Mouse (Mus musculus) stomach, embryonic 14.5 days (tissue): Measurements from ENCODE around the gene Dlst. TPM values are rescaled to one million over a fixed set of nuclear protein-coding genes. Genes with fewer than 3 reads are reported as not detected.
A peak's percentile ranks its signal among the peaks of the same experiment; 100 is the strongest.

Experiments
- ATAC-seq: fragments of 200-750 bp; cut with Nextera tagmentation; 2 replicates; pipeline ENCODE4 v1.8.0; 2017; ENCODE audit warnings: low read depth, moderate TSS enrichment; ENCODE audit not compliant: insufficient number of reproducible peaks, insufficient read depth, low FRiP score
- H3K27ac ChIP-seq: fragments of 300-500 bp; sonication (generic); 2 replicates; pipeline ENCODE4 v1.5.1; 2014; ENCODE audit warnings: mild to moderate bottlenecking, low read length, moderate library complexity, mixed read lengths
- H3K27me3 ChIP-seq: fragments of 300-500 bp; sonication (generic); 2 replicates; pipeline ENCODE4 v1.6.1; 2014; ENCODE audit warnings: low read length, control low read depth, mixed read lengths; ENCODE audit not compliant: control insufficient read depth, insufficient read depth
- H3K36me3 ChIP-seq: fragments of 300-500 bp; sonication (generic); 2 replicates; pipeline ENCODE4 v1.6.1; 2014; ENCODE audit warnings: mild to moderate bottlenecking, control low read depth, low read length, moderate library complexity, mixed read lengths; ENCODE audit not compliant: control insufficient read depth, insufficient read depth
- H3K4me1 ChIP-seq: fragments of 300-500 bp; sonication (generic); 2 replicates; pipeline ENCODE4 v1.6.1; 2014; ENCODE audit warnings: low read length, control low read depth, mixed read lengths; ENCODE audit not compliant: control insufficient read depth, insufficient read depth
- H3K4me2 ChIP-seq: fragments of 300-500 bp; sonication (generic); replicated peaks from 2 replicates; pipeline ENCODE4 v1.6.1; 2014; ENCODE audit warnings: low read depth, low read length, control low read depth
- H3K4me3 ChIP-seq: fragments of 300-500 bp; sonication (generic); 2 replicates; pipeline ENCODE4 v1.5.1; 2014; ENCODE audit warnings: low read depth, low read length, control low read depth
- H3K9ac ChIP-seq: fragments of 300-500 bp; sonication (generic); replicated peaks from 2 replicates; pipeline ENCODE4 v1.6.1; 2014; ENCODE audit warnings: low read depth, mild to moderate bottlenecking, control low read depth, low read length, moderate library complexity, mixed read lengths
- H3K9me3 ChIP-seq: fragments of 300-500 bp; sonication (generic); 2 replicates; pipeline ENCODE4 v1.6.1; 2016; ENCODE audit warnings: low read depth, low read length, control low read depth; ENCODE audit not compliant: control insufficient read depth
- WGBS: fragments of 180-500 bp; shearing (Covaris S2); extraction: QIAGEN DNeasy Blood & Tissue Kit; methylation state at CpG from one replicate; pipeline ENCODE4 v1.1.7; 2014; 5-methylcytosine and 5-hydroxymethylcytosine counted together
- polyA plus RNA-seq: library from polyadenylated mRNA; unstranded; fragments of >200 nt; fragmentation: Nextera tagmentation; extraction: Ambion mirVana; gene quantifications from 2 replicates; pipeline ENCODE4 v1.2.1, GENCODE M21; 2014

Gene Dlst
- polyA plus RNA-seq, 1 experiment from 2014 or later, result 102 TPM

DNA sequence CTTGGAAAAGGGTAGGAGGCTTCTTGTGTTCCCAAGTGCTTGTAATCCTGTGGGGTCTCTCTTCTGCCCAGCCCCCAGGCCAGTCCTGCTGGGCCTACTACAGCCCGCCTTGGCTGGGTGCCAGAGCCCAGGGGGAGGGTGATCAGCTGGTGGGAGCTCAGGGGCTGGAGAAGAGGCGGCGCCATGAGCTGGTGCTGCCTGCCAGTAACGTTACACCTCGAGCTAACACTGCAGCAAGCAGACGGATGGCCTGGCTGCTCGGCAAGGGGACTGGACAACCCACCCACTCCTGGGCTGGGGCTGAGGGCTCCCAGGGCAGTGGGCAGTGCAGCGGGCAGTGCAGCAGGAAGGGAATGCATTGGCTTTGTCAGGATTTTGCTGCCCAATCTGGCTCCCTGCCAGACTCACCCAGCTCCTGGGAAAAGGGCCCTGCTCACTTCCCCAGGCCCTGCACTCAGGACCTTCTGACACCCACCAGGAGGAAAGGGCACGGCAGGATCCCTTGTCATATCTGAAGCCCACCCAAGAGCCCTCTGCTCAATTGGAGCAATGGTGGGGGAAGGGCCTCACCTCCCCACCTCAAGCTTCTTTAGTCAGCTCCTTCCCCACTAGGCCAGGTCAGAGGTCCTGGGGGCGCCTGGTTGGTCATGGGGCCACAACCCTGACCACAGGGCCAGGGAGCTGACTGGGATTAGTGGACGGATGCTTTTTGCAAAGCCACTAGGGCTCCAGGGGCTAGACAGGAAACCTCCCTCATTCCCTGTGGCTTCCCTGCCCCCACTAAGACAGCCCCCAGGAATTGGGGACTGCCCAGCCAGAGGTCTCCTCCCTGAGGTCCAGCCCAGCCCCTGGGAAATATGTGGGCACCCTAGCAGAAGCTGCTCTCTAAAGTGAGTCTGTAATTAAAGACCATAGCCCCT lies 65.6 kb downstream of the Dlst start:
- H3K36me3 ChIP-seq, result no peaks in the 10 kb centered on the region
- peak; percentile 70; the same call in 1 of the 2 replicates for ATAC-seq
- peak overlapping the region; percentile 40 for H3K9ac ChIP-seq
- H3K27ac ChIP-seq, result peak overlapping the region; percentile 66
- H3K9me3 ChIP-seq, result no peaks in the 10 kb centered on the region
- WGBS, result 10% methylated on average over 11 of the region's 11 CpGs
- H3K4me2 ChIP-seq, result peak overlapping the region; percentile 51
- no peaks in the 10 kb centered on the region for H3K27me3 ChIP-seq
- H3K4me1 ChIP-seq, result peaks cover 32% of the 10 kb centered on the region; the same call in 1 of the 2 replicates
- peak overlapping the region; percentile 33 for H3K4me3 ChIP-seq

DNA sequence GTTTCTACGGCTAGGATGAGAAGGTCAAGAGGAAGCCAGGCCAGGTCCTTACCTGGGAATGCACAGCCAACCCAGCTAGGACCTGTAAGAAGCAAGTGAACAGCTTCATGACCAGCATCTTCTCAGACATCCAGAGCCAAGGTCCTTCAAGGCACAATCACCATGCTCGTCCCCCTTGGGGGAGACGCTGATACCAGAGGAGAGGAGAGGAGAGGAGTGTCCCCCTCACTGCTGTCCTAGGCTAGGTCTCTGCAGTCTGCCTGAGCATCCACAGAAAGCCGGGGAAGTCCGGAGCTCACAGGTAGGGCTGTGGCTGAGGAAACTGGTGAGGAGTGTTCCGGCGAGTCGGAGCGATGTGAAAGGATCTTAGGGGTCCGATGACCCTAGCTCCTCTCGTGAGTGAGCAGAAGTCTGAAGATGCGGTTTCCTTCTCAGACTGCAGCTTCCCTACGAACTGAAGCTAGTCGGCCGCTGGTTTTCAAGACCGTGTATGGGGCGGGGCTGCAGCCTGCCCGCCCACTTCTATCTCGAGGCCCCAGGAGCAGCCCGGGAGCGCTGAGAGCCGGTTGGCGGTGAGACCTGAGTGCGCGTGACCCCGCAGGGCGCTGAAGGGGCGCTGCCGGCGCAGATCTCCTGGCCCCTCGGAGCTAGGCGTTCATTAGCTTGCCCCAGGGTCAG lies 66.4 kb downstream of the Dlst start:
- ATAC-seq, result peak; percentile 67
- H3K9me3 ChIP-seq, result no peaks in the 10 kb centered on the region
- H3K4me2 ChIP-seq, result peak overlapping the region; percentile 51
- H3K4me1 ChIP-seq, result peaks cover 38% of the 10 kb centered on the region; the same call in 1 of the 2 replicates
- peak overlapping the region; percentile 66; the same call in 1 of the 2 replicates for H3K27ac ChIP-seq
- no peaks in the 10 kb centered on the region for H3K27me3 ChIP-seq
- H3K4me3 ChIP-seq, result peak overlapping the region; percentile 33
- peak overlapping the region; percentile 40 for H3K9ac ChIP-seq
- no peaks in the 10 kb centered on the region for H3K36me3 ChIP-seq
- WGBS, result 1% methylated on average over 32 of the region's 32 CpGs

DNA sequence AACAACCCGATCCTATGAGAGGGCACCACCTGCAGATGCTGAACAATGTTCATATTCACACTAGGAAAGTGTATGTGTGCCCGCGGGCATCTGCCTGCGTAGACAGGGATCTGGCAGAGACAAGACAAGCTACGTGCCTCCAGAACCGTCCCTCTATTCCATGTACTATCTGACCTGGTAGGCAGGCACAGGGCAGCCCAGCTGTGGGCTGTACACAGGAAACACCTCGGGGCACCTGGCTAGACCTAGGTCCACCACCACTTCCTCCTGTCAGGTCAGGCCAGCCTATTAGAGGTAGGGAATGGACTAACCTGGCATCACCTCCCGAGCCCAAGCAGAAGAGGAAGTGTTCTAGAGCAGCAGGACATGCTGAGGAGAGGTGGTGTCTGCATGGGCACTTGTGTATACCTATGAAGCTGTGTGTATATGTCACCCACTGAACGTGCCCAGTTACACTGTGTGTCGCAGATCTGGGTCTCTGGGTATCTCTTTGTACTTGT lies 67.2 kb downstream of the Dlst start, which contains the start of gene Pgf:
TSS of gene Pgf (minus strand) at position 51 of the 500 bp plus-strand sequence.
- H3K27ac ChIP-seq, result peak within 1 kb of the TSS; percentile 66; the same call in 1 of the 2 replicates
- H3K27me3 ChIP-seq, result no peaks in the 10 kb centered on the region
- peak within 1 kb of the TSS; percentile 40 for H3K9ac ChIP-seq
- no peaks in the 10 kb centered on the region for H3K36me3 ChIP-seq
- H3K9me3 ChIP-seq, result no peaks in the 10 kb centered on the region
- H3K4me2 ChIP-seq, result peak within 1 kb of the TSS; percentile 51
- H3K4me3 ChIP-seq, result peak within 1 kb of the TSS; percentile 33
- peaks cover 44% of the 10 kb centered on the region; the same call in 1 of the 2 replicates for H3K4me1 ChIP-seq
- ATAC-seq, result no peak
- WGBS, result 80% methylated on average over 10 of the region's 10 CpGs

DNA sequence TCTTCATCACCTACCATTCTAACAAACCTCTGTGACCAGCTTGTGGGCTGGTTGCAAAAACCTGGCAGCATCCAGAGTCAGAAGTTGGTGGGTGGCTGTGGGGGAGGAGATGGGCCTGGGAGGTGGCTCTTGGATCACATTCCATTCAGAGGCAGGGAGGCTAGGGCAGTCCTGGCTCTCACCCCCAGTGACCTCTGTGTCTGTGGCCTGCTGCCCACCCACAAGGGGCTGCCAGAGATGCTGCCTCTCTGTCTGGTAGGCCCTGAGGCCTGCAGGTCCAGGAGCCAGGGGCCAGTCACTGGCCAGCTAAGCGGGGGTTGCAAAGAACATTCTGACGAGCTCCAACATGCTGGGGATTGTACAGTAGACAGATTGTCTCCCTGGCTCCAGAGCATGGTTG lies 67.7 kb downstream of the Dlst start:
- Histone ChIP-seq H3K27me3 (no peaks in the 10 kb centered on the region), H3K4me2 (no peak overlapping the region), H3K9me3 (no peaks in the 10 kb centered on the region), H3K27ac (no peak overlapping the region), H3K36me3 (no peaks in the 10 kb centered on the region), H3K4me3 (no peak overlapping the region), H3K9ac (no peak overlapping the region), H3K4me1 (peaks cover 42% of the 10 kb centered on the region; the same call in 1 of the 2 replicates)
- WGBS, result 64% methylated on average over 2 of the region's 2 CpGs
- no peak for ATAC-seq

DNA sequence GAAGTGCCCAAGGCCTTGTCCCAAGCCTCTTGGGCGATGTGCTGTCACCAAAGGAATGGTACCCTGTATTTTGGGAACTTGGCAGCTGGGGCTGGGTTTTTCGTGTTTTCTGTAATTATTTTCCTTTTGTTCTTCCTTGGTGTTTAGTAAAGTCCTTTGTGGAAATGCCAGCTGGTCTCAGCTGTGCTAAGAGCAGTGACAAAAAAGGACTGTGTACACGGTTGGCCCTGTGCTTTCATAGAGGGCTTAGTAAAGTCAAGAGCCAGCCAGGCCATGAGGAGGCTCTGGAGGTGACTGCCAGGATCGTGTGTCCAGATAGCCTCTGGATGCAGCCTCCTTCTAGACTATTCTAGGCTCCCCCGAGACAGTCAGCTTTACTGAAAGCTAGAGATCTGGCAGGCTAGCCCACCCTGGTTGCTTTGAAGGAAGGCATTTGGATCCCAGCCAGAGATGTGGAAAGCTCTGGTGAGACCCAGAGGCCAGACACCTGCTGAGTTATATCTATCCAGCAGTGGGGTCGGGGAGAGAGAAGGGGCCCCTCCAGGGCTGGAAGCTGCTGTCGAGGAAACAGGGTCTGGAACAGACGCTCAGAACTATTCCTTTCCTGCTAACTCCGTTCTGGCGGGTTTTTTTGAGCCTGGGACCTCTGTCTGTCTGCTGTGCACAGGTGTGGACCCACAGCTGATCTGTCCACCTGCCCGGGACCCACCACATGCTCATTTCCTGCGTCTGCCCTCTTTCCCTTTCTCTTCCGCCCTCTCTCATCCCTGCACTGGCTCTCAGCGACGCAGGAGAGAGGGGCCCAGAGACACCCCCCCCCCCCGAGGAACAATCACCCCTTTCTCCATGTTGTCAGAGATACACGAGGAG lies 71.1 kb downstream of the Dlst start:
- H3K4me2 ChIP-seq, result no peak overlapping the region
- no peak overlapping the region for H3K9ac ChIP-seq
- no peak overlapping the region for H3K4me3 ChIP-seq
- H3K27me3 ChIP-seq, result no peaks in the 10 kb centered on the region
- H3K4me1 ChIP-seq, result peaks cover 21% of the 10 kb centered on the region; the same call in 1 of the 2 replicates
- no peaks in the 10 kb centered on the region for H3K36me3 ChIP-seq
- 0 out of 2 replicates have a peak, but pooled peaks have one; percentile 7 for ATAC-seq
- no peak overlapping the region for H3K27ac ChIP-seq
- H3K9me3 ChIP-seq, result no peaks in the 10 kb centered on the region
- 20% methylated on average over 16 of the region's 17 CpGs for WGBS

DNA sequence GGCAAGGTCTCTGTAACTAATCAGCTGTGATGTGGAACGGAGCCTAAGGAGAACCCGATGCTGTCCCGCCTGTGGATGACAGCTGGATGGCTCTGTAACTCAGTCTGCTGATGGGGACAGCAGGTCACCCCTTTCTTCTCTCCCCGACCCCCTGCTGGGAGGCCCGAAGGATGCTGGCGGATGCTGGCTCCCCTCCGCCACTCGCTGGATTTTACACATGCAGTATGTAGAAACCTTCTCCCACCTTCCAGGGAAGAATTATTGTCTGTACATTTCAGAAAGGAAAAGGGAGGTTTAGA lies 71.7 kb downstream of the Dlst start:
- WGBS, result 13% methylated on average over 8 of the region's 8 CpGs
- peaks cover 19% of the 10 kb centered on the region; the same call in 1 of the 2 replicates for H3K4me1 ChIP-seq
- no peaks in the 10 kb centered on the region for H3K27me3 ChIP-seq
- no peak for ATAC-seq
- H3K4me3 ChIP-seq, result no peak overlapping the region
- H3K9ac ChIP-seq, result no peak overlapping the region
- H3K36me3 ChIP-seq, result no peaks in the 10 kb centered on the region
- H3K27ac ChIP-seq, result no peak overlapping the region
- H3K4me2 ChIP-seq, result no peak overlapping the region
- no peaks in the 10 kb centered on the region for H3K9me3 ChIP-seq

DNA sequence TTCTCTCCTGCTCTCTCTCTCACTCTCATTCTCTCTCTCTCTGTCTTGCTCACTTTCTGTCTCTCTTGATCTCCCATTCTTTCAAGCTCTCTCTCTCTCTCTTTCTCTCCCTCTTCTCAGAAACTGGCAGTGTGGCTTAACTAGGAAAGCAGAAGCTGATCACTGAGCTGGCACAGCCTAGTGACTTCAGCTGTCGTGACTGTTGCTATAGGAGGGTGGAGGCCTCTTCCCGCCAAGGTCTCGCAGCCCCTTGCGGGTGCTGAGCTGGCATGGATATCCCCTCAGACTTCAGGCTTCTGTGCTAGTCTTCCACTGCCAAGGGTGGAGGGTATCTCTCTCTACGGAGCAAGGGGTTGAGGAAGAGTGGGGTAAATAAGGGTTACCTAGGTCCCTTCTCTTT lies 72.3 kb downstream of the Dlst start:
- ATAC-seq, result no peak
- 74% methylated on average over 5 of the region's 5 CpGs for WGBS
- Histone ChIP-seq H3K9ac (no peak overlapping the region), H3K36me3 (no peaks in the 10 kb centered on the region), H3K4me1 (peaks cover 19% of the 10 kb centered on the region; the same call in 1 of the 2 replicates), H3K4me2 (no peak overlapping the region), H3K9me3 (no peaks in the 10 kb centered on the region), H3K27me3 (no peaks in the 10 kb centered on the region), H3K27ac (no peak overlapping the region), H3K4me3 (no peak overlapping the region)

DNA sequence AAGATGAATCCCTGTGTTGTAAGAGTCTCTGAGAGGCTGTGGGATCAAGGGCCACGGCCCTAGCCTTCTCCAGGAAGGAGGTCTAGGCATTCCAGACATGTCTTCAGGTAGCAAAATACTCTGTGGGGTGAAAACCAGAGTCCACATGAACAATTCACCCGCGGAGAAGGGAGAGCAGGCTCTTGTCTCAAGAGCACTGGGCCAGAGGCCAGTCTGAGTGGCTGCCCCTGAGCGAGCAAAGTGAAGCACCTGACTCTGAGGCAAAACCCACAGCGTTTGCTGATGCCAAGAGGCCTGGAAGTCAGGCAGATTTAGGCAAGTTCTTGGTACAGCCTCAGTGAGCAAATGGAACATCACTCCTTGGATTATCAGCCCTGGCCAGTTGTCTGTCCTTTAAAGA lies 73.5 kb downstream of the Dlst start:
- no peak overlapping the region for H3K4me3 ChIP-seq
- no peak overlapping the region for H3K27ac ChIP-seq
- H3K9me3 ChIP-seq, result no peaks in the 10 kb centered on the region
- no peaks in the 10 kb centered on the region for H3K27me3 ChIP-seq
- H3K4me1 ChIP-seq, result peaks cover 19% of the 10 kb centered on the region; the same call in 1 of the 2 replicates
- no peak overlapping the region for H3K4me2 ChIP-seq
- no peaks in the 10 kb centered on the region for H3K36me3 ChIP-seq
- ATAC-seq, result no peak
- 61% methylated on average over 5 of the region's 5 CpGs for WGBS
- no peak overlapping the region for H3K9ac ChIP-seq
